Mouse (Mus musculus) midbrain, embryonic 16.5 days (tissue): ENCODE data around the gene Rsg1. TPM values are rescaled to one million over a fixed set of nuclear protein-coding genes. Genes with fewer than 3 reads are reported as not detected.

Source experiments
- ATAC-seq: fragments of 200-750 bp; cut with Nextera tagmentation; 2 replicates; pipeline ENCODE4 v1.8.0; 2017; ENCODE audit warnings: moderate TSS enrichment
- H3K27ac ChIP-seq: fragments of 300-500 bp; sonication (generic); 2 replicates; pipeline ENCODE4 v1.5.1; 2014; ENCODE audit warnings: mild to moderate bottlenecking, low read length, mixed read lengths
- H3K27me3 ChIP-seq: fragments of 300-500 bp; sonication (generic); 2 replicates; pipeline ENCODE4 v1.6.1; 2014; ENCODE audit warnings: low read depth, low read length, mixed read lengths; ENCODE audit not compliant: control insufficient read depth, insufficient read depth
- H3K36me3 ChIP-seq: fragments of 300-500 bp; sonication (generic); 2 replicates; pipeline ENCODE4 v1.6.1; 2014; ENCODE audit warnings: mild to moderate bottlenecking, low read length, moderate library complexity, mixed read lengths; ENCODE audit not compliant: control insufficient read depth, insufficient read depth
- H3K4me1 ChIP-seq: fragments of 300-500 bp; sonication (generic); 2 replicates; pipeline ENCODE4 v1.6.1; 2014; ENCODE audit warnings: mild to moderate bottlenecking, low read length, mixed read lengths; ENCODE audit not compliant: control insufficient read depth, insufficient read depth
- H3K4me2 ChIP-seq: fragments of 300-500 bp; sonication (generic); 2 replicates; pipeline ENCODE4 v1.6.1; 2014; ENCODE audit warnings: mild to moderate bottlenecking, low read length, mixed read lengths
- H3K4me3 ChIP-seq: fragments of 300-500 bp; sonication (generic); 2 replicates; pipeline ENCODE4 v1.5.1; 2014; ENCODE audit warnings: low read depth, mild to moderate bottlenecking, low read length, moderate library complexity, mixed read lengths
- H3K9ac ChIP-seq: fragments of 300-500 bp; sonication (generic); 2 replicates; pipeline ENCODE4 v1.6.1; 2014; ENCODE audit warnings: low read depth, low read length, mixed read lengths
- H3K9me3 ChIP-seq: fragments of 300-500 bp; sonication (generic); replicated peaks from 2 replicates; pipeline ENCODE4 v1.6.1; 2014; ENCODE audit warnings: mild to moderate bottlenecking, low read length, mixed read lengths; ENCODE audit not compliant: control insufficient read depth, poor library complexity, severe bottlenecking
- WGBS: fragments of 180-500 bp; shearing (Covaris S2); extraction: QIAGEN DNeasy Blood & Tissue Kit; methylation state at CpG from one replicate; pipeline ENCODE4 v1.1.7; 2014; 5-methylcytosine and 5-hydroxymethylcytosine counted together
- polyA plus RNA-seq: library from polyadenylated mRNA; unstranded; fragments of >200 nt; fragmentation: Nextera tagmentation; extraction: Ambion mirVana; gene quantifications from 2 replicates; pipeline ENCODE4 v1.2.1, GENCODE M21; 2015

Rsg1 gene
- polyA plus RNA-seq, 1 experiment from 2014 or later = 7.9 TPM

DNA sequence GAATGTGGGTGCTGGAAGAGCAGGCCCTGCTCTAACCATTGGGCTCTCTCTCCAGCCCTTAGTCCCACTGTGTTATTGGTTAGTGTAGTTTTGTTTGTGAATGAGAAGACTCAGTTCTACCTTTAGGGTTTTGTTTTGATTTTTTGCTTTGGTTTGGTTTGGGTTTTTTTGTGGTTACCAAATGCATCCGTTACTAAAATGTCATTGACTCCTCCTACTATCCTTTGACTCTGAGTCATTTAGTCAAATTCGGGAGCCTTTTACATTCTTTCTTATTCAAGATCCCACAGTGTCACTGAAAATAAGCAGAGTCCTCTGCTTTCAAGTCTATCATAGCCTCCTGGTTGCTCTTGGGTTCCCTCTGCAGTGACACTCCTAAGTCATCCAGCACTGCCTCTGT lies 29.8 kb upstream of the Rsg1 start:
- no peak overlapping the region for H3K4me3 ChIP-seq
- no peak overlapping the region for H3K4me2 ChIP-seq
- H3K9ac ChIP-seq = no peak overlapping the region
- H3K4me1 ChIP-seq = peaks cover 4% of the 10 kb centered on the region; the same call in 1 of the 2 replicates
- H3K27ac ChIP-seq = no peak overlapping the region
- no peaks in the 10 kb centered on the region for H3K27me3 ChIP-seq
- H3K36me3 ChIP-seq = 0 out of 2 replicates have a peak, but pooled peaks cover 7% of the 10 kb centered on the region
- 94% methylated on average over 2 of the region's 2 CpGs for WGBS
- H3K9me3 ChIP-seq = no peaks in the 10 kb centered on the region
- ATAC-seq = no peak

DNA sequence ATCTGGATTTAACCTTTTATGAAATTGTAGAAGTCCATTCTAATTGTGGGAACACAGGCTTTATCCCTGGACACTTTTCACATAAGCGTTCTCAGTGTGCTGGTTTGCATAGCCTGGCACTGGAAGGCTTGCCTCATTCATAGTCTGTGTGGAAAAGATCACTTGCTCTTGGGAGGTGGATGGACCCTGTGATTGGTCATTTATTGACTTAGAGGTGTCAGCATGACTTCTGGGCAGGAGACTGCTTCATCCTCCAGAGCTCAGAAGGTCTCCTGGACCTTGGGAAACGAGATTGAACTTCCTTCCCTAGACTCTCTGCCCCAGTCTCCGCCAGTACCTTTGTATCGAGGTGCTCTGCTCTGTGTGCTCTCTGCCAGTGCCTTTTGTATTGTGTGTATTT lies 29.3 kb upstream of the Rsg1 start:
- H3K27ac ChIP-seq = no peak overlapping the region
- 95% methylated on average over 4 of the region's 4 CpGs for WGBS
- H3K9ac ChIP-seq = no peak overlapping the region
- H3K4me1 ChIP-seq = no peaks in the 10 kb centered on the region; the same call in 1 of the 2 replicates
- H3K36me3 ChIP-seq = 0 out of 2 replicates have a peak, but pooled peaks cover 7% of the 10 kb centered on the region
- no peak for ATAC-seq
- H3K9me3 ChIP-seq = no peaks in the 10 kb centered on the region
- no peak overlapping the region for H3K4me3 ChIP-seq
- H3K27me3 ChIP-seq = no peaks in the 10 kb centered on the region
- no peak overlapping the region for H3K4me2 ChIP-seq

DNA sequence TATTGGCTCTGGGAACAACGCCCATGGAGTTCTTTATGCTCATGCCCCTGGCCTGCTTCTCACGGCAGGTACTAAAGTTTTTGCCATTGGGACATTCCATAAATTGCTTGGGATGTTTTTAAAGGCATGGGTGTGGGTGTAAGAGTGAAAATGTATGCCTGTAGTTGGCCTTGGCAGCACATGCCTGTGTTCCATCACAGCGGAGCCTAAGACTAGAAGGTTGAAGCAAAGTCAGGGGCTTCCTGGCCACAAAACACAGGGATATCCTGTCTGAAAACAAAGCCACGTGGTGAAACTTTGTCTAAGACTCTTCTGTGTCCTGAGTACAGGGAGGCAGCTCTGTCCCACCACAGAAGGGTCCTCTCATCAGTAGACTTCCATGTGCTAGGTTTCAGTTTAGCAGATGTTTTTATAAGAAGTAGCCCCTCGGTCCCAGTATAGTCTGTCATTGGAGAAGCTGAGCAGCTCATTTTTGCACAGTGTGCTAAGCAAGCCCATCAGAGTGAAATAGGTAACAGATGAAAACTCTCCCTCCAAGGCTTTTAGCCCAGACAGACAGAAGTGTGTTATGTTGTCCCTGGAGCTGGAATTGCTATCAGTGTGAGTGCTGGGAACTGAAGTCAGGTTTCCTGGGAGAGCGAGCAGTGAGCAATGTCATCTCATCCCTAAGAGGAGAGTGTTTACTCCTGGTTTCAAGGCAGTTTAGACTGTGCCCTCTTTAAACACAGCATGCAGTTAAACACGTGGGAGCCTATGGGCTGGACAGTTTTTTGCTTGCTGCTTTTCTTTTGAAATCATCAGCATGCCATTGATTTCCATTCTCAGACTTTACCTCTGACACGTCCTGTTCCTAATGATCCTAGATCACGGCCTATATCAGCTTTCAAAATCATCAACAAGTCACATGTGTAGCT lies 26.6 kb upstream of the Rsg1 start:
- WGBS = 82% methylated on average over 9 of the region's 9 CpGs
- no peak overlapping the region for H3K9ac ChIP-seq
- H3K36me3 ChIP-seq = peaks cover under 1% of the 10 kb centered on the region; the same call in 1 of the 2 replicates
- H3K27ac ChIP-seq = no peak overlapping the region
- H3K4me3 ChIP-seq = no peak overlapping the region
- no peaks in the 10 kb centered on the region for H3K9me3 ChIP-seq
- H3K27me3 ChIP-seq = no peaks in the 10 kb centered on the region
- no peak overlapping the region for H3K4me2 ChIP-seq
- ATAC-seq = no peak
- H3K4me1 ChIP-seq = no peaks in the 10 kb centered on the region

DNA sequence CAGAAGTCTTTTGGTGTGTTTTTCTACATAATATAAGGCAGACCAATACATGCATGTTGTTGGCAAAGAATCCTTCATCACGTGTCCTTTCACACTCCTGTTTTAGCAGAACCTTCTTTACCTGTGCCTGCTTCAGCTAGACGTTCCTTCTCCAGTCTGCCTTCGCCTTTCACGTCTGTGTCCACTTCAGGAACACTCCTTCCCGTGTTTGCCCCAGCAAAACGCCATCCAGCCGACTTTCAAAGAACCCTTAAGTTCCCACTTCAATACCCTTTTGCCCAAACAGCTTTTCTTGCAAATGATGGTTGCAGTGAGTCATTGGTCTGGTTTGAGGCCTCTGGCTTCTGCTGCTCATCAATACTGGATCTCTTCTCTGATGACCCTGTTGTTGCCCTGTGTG lies 22.5 kb upstream of the Rsg1 start:
- H3K4me1 ChIP-seq = no peaks in the 10 kb centered on the region
- H3K9ac ChIP-seq = no peak overlapping the region
- no peak for ATAC-seq
- H3K4me3 ChIP-seq = no peak overlapping the region
- 93% methylated on average over 7 of the region's 7 CpGs for WGBS
- no peaks in the 10 kb centered on the region for H3K27me3 ChIP-seq
- no peaks in the 10 kb centered on the region for H3K9me3 ChIP-seq
- peaks cover 12% of the 10 kb centered on the region; the same call in 1 of the 2 replicates for H3K36me3 ChIP-seq
- no peak overlapping the region for H3K4me2 ChIP-seq
- no peak overlapping the region for H3K27ac ChIP-seq

DNA sequence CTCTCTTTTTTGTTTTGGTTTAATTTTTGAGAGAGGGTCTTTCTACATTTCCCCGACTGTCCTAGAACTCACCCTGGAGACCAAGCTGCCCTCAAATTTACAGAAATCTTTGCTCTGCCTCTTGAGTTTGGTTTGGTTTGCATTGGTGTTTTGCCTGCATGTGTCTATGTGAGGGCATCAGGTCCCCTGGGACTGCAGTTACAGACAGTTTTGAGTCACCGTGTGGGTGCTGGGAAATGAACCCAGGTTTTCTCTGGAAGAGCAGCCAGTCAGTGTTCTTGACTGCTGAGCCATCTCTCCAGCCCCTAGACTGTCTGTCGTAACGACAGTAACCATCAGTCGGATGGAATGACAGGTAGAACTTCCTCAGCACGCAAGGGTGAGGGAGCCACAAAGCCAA lies 19.2 kb upstream of the Rsg1 start:
- Histone ChIP-seq H3K36me3 (peaks cover 27% of the 10 kb centered on the region), H3K4me3 (no peak overlapping the region), H3K27ac (no peak overlapping the region), H3K9ac (no peak overlapping the region), H3K4me1 (no peaks in the 10 kb centered on the region), H3K27me3 (no peaks in the 10 kb centered on the region), H3K4me2 (no peak overlapping the region), H3K9me3 (no peaks in the 10 kb centered on the region)
- ATAC-seq = no peak
- 92% methylated on average over 6 of the region's 6 CpGs for WGBS

DNA sequence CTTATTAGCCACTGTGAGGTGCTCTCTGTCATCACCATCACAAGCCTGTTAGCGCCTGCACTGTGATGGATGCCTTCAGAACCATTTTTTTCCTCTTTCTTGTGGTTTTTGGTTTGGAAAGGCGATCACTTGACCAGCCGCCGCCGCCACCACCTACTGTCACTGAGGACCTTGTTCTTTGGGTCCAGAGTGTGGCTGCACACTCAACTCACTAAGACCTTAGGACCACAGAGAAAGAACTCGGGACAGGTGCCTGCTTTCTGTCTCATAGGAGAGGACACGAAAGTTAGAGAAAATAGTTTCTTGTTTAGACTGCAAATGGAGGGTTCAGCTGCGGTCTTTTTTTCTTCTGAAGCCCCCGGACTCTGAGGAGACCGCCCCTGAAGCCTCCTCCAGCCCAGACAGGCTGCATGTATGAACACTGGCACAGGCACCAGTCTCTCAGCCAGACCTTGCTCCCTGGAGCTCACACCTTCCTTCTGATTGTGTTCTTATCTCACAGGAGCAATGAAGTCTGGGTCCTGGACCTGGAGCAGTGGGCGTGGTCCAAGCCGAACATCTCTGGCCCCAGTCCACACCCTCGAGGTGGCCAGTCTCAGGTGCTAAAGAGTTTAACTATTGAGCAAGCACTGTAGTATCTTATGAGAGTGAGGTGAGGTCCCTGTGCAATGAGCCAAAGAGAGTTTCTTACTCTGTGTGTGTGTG lies 16.6 kb upstream of the Rsg1 start:
- no peak overlapping the region for H3K27ac ChIP-seq
- H3K9me3 ChIP-seq = no peaks in the 10 kb centered on the region
- no peak for ATAC-seq
- H3K4me2 ChIP-seq = no peak overlapping the region
- WGBS = 97% methylated on average over 13 of the region's 13 CpGs
- H3K4me3 ChIP-seq = no peak overlapping the region
- H3K27me3 ChIP-seq = no peaks in the 10 kb centered on the region
- no peak overlapping the region for H3K9ac ChIP-seq
- H3K4me1 ChIP-seq = no peaks in the 10 kb centered on the region
- H3K36me3 ChIP-seq = peaks cover 41% of the 10 kb centered on the region

DNA sequence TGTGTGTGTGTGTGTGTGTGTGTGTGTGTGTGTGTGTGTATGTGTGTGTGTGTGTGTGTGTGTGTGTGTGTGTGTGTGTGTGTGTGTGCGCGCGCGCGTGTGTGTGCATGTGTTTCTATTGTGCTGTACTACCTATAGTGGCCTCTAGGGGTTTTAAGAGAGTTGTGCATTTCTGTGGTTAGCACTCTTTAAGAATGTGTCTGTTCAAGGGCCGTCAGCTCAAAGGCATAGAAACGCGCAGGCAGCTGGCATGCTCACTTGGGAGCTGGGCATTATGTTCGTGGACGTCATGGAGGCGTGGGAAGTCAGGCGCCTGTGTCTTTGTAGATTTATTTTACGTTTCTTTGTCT lies 16.1 kb upstream of the Rsg1 start:
- H3K27ac ChIP-seq = no peak overlapping the region
- H3K36me3 ChIP-seq = peaks cover 44% of the 10 kb centered on the region
- no peak for ATAC-seq

DNA sequence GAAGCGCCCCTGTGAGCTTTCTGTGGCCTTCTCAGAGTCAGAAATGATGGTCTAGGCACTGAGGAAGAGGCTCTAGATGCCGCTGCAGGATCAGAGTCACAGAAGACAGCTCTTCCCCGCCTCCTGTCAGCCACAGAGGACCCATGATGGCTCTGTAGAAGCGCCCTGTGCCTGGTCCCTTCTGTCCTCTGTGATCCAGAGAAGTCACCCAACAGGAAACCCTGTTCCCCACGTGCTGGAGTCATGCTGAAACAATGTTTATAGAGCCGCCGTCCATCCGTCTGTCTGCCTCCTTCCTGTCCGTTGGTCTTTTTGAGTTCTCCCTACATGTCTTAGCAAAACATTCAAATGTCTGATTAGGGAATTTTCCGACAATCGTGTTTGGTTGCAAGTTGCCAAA lies 12.8 kb upstream of the Rsg1 start:
- H3K4me1 ChIP-seq = no peaks in the 10 kb centered on the region
- no peak overlapping the region for H3K4me2 ChIP-seq
- H3K4me3 ChIP-seq = no peak overlapping the region
- no peaks in the 10 kb centered on the region for H3K9me3 ChIP-seq
- no peak overlapping the region for H3K9ac ChIP-seq
- H3K27ac ChIP-seq = no peak overlapping the region
- no peaks in the 10 kb centered on the region for H3K27me3 ChIP-seq
- no peak for ATAC-seq
- WGBS = 85% methylated on average over 11 of the region's 11 CpGs
- H3K36me3 ChIP-seq = peaks cover 35% of the 10 kb centered on the region

More for the DNA sequence above, 16.1 kb upstream of the Rsg1 start:
- WGBS = 88% methylated on average over 11 of the region's 13 CpGs
- H3K27me3 ChIP-seq = no peaks in the 10 kb centered on the region
- no peak overlapping the region for H3K4me2 ChIP-seq
- H3K9ac ChIP-seq = no peak overlapping the region
- no peaks in the 10 kb centered on the region for H3K9me3 ChIP-seq
- H3K4me3 ChIP-seq = no peak overlapping the region
- H3K4me1 ChIP-seq = no peaks in the 10 kb centered on the region

DNA sequence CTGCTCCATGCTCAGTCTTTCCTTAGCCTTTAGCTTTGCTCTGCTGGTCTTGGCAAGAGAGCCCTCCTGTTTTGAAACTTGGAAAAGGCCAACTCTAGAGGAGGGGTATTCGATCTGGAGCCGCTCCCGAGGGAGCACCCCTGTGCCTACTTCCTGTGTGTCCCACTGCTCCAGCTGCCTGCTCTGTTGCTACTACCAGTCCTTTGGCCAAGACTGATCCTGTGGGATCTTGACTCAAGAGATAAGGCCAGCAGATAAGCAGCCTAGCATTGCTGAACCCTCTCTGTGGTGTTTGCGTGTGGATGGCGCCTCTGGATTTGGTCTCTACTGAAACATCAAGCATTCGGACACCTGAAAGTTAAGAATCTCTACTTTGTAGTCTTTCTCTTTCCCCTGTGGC lies 11.6 kb upstream of the Rsg1 start:
- no peaks in the 10 kb centered on the region for H3K9me3 ChIP-seq
- H3K4me2 ChIP-seq = no peak overlapping the region
- H3K36me3 ChIP-seq = peaks cover 30% of the 10 kb centered on the region
- H3K27ac ChIP-seq = no peak overlapping the region
- no peaks in the 10 kb centered on the region for H3K27me3 ChIP-seq
- 95% methylated on average over 6 of the region's 6 CpGs for WGBS
- no peak overlapping the region for H3K4me3 ChIP-seq
- H3K9ac ChIP-seq = no peak overlapping the region
- H3K4me1 ChIP-seq = no peaks in the 10 kb centered on the region
- no peak for ATAC-seq
